Mouse (Mus musculus): ENCODE results near the gene Sox5.
"Not testable (repeated sequence)": the region's sequence is repeated elsewhere in the genome, so short reads cannot be mapped to it uniquely, and the experiment has no call there.

The Sox5 gene

DNA sequence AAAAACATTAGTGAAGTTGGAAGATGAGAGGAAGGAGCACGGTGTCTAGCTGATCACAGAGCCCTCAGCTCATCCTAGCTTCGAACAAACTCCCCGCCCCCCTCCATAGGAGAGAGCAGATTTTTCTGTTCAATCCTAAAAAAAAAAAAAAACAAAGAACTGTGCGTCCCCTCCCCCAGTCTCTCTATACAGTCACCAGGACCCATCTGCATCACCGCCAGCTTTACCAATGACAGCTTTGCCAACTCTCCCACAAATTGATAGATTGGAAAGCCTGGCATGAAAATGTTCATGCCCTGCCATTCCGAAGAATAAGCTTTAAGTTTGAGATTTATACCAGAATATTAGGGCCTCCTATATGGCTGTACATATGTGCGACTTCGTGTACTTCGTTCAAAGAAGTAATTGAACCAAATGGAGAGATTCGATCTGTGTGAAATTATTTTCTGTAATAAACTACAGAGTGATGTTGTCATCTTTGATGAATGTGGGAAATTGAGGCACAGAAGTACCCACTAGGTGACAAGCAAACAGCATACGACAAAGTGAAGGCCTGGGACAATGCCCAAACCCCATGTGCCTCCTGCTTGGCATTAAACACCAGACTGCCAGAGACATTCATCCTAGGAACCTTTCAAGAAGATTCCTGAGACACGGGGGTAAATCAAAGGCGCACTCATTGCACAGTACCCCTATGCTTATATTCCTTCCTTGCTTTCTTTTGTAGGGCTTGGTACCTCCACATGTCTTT is 459.3 kb downstream of the Sox5 start:
- no peak for DNase-seq

GRCm38 (mm10) chr6:144320327-144320726 is 461.4 kb downstream of the Sox5 start:
- DNase-seq = no peak

DNA sequence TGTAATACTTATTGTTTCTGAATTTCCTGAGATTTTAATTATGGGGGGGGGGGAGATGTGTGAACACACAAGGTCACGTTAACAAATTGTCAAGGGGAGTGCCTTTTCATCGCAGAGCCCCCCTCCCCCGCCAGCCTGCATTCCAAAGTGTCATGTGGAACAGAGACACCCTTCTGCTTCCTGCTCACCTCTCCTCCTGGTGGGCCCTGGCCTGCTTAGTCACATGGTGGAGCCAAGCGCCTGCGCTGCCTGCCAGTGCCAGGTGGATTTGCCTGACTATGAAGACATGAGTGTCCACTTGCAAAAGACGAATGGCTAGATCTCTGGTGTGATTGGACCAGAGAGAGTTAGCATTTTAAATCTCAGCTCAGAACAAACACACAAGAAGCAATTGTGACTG is 462.1 kb downstream of the Sox5 start:
- no peak for DNase-seq

DNA sequence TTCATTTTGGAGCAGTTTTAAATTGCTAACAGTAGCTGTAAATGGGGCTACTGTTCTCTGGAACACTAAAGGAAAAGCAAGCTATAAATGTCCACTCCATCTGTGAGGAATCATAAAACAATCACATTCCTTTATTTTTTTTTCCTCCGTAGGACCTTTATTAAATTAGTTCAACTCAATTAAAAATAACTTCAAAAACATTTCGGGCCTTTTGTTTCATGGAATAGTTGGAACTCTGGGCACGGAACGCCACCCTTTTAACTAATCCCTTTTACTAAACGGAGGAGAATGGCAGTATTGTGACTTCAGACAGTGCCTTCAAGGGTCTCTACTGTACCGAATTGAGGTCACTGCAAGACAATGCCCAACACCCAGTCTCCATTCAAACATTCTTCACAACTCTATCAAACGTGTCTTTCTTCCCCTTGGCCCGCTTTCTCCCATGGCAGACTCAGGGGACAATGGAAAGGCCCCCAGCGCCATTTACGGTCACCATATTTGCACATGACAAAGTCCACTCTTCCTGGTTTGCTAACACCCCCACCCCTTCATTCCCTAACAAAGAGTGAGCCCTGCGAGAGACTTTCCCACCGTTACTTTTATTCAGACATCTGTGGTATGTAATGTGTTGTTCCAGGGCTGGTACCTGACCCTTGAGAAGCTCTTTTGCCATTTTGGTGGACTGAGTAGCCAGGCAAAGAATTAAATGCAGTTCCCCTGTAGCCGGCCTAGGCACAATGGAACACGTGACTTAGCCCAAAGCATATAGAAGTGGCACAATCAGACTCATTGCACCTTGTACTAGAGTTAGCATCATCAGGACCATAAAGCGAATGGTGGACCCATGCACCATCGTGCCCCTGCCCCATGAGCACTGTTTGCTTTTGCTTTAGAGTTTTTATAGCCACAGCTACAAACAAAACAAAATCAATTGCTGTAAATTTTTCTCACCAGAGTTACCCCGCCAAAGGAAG is 468.7 kb downstream of the Sox5 start:
- DNase-seq = no peak

DNA sequence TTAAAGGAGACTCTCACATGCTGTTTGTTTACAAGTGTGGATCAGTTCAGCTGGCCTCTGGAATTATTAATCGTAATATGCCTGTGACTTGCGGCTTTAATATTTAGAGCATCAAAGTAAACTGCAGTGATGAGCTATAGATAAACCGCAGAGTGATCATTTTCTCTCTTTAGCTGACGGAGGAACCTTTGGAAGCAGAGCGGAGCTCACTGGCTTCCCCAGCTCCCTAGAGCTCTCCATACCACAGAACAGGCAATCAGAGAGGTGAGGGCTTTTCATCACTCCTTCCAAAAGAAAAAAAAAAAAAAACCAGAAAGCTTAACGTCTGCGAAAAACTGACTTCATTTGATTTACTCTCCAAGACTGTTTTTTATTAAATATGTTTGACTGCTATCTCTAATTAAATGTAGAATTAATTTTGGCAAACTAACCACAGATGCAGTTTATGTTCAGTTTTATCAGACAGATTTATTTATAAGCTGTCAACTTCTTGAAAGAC is 469.4 kb downstream of the Sox5 start:
- no peak for DNase-seq

DNA sequence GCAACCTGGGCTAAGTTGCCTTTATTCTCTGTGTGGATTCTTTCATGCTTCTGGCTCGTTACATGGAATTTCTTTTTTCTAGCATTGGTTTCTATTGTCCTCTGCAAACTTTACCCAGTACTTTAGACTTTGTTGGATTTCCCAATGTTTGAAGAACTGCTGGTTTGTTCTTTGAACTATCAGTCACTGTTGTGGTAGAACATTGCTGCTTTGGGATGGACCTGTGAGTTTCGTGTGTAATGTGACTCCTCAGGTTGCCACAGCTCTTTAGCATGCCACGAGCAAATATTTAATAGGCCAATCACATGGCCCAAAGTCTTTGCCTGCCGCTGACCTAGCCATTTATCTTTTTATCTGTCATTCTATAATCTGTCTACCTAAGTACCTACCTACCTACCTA is 470.0 kb downstream of the Sox5 start:
- DNase-seq = no peak

DNA sequence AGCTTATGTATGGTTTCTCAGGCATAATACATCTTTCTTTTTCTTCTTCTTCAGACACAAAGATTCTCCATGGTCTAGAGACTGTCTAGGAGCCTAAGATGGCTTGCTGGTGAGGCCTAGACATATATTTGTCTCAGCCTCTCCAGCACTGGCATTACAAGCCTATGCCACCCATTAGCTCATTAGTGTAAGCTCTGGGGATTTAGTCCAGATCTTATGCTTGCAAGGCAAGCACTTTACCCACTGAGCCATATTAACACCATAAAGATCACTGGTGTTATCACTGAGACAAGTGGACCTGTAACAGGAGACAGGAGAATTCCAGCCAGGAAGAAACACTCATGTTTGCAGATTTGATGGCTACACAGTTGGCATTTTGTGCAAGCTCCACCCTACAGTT is 472.6 kb downstream of the Sox5 start:
- no peak for DNase-seq

- no peak for DNase-seq
Observed at GRCm38 (mm10) chr6:144307551-144308149, 474.1 kb downstream of the Sox5 start.

- no peak for DNase-seq
Observed at GRCm38 (mm10) chr6:144302823-144303222, 479.0 kb downstream of the Sox5 start.

DNA sequence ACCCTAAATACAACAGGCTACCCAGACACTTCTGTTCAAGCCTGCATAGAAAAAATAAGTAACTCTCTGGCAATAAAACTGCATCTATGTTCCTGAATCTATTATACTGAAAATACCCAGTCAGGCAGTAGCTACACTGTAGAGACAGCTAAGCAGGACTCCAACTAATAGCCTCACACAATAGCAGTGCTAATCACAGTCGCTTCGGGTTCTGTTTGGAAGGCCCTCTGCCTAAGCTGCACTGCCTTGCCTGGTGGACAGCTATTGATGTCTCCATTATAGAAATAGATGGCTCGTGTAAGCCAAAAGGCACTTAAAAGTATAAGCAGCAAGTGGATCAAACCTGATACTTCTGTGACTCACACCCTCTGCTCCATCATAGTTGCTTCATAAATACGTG is 480.7 kb downstream of the Sox5 start:
- DNase-seq = no peak

- DNase-seq = no peak
Observed at GRCm38 (mm10) chr6:144299503-144299858, 482.3 kb downstream of the Sox5 start.

- DNase-seq = no peak
Observed at GRCm38 (mm10) chr6:144298641-144299502, 482.9 kb downstream of the Sox5 start.

DNA sequence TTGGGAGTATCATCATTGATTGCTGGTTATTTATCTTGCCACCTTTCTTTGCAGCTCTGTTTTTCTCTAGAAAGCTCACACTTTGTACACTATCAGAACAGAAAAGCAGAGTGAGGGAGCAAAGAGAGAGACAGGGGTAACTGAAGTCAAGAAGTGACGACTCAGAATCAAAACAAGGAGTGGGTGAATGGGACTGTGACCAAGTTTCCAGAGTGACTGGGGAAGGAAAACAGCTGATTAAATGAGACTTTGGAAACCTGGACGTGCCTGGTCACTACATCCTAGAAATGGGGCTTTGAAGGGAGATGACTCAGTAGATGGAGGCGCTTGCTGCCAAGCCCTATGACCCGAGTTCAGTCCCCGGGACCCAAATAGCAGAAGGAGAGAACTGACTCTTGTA is 483.9 kb downstream of the Sox5 start:
- no peak for DNase-seq

GRCm38 (mm10) chr6:144297131-144297530 is 484.6 kb downstream of the Sox5 start:
- DNase-seq = no peak

- DNase-seq = no peak
Observed at GRCm38 (mm10) chr6:144291526-144291925, 490.3 kb downstream of the Sox5 start.

DNA sequence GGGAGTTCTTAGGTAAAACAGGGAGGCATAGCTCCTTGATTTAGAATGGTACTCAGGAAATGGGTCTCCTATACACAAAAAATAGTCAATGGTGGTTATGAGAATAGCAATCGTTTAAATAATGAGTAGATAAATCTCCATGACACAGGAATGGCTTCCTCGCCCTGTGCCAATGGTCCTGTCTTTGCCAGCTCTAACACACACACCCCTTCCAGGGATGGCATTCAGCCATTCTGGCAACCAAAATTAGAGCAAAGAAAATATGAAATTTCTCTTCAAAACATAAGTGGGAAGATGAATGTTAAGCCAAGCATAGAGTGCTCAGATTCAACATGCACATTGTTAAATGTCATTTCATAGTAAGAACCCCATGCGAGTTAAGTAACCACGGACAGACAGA is 495.7 kb downstream of the Sox5 start:
- DNase-seq = no peak

DNA sequence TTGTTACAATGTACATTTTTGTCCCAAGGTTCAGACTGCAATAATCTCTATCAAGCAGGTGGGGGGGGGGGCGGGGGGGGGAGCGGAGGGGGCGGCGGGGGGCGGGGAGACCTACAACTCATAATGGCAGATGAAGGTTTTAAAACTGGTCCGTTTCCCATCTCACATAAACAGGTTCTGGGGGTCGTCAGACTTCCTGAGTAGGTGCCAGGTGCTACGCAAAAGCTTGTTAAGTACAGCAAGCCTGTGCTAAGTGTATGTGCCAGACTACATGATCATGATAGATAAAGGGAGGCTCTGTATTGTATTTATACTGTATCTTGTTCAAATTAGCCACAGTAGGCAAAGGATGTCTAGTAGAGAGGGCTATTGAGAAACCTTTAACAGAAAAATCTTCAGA is 498.6 kb downstream of the Sox5 start:
- no peak for DNase-seq

- DNase-seq = no peak
Observed at GRCm38 (mm10) chr6:144282756-144283155, 499.0 kb downstream of the Sox5 start.

DNA sequence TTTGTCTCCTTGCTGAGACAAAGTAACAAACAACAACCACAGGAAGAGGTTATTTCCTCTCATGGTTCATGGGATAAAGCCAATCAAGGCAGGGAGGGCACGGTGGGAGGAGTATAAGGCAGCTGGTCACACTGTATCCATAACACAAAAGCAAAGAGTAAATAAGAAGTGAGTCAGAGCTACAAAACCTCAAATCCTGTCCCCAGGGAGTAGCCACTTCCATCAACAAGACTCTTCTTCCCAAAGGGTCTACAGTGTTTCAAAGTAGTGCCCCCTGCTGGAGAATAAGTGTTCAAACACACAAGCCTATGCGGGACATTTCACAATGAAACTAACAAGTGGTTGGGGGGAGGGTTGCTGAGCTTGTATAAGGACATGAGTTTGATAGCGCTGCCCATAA is 500.1 kb downstream of the Sox5 start:
- no peak for DNase-seq

DNA sequence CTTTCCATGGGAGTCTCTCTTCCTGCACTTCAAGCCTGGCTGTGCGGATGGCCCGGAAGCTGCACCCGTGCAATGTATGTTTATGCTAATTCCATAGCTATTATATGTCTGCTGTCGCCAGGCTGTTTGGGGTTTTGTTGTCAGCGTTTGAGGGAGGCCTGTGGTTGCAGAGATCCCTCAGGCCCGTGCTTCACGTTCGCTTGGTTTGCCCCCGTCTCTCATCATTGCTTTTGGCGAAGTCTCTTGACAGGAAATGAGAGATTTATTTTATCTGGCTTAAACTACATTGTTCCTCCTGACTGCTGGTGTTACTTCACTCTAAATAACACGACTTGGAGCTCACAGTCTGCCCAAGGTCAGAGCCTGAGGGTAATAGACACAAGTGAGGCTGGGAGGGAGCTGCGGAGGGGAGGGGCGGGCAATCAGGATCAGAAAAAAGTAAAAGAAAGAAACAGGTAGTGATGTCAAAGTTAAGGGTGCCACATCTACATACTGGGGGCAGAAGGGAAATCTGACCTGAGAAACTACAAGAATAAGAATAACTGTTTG is 503.2 kb downstream of the Sox5 start:
- no peak for DNase-seq

GRCm38 (mm10) chr6:144273425-144273824 is 508.4 kb downstream of the Sox5 start:
- not testable (repeated sequence) for DNase-seq

GRCm38 (mm10) chr6:144271326-144271725 is 510.5 kb downstream of the Sox5 start:
- DNase-seq = no peak

Data from spleen, adult 18-20 months (tissue).